Mouse (Mus musculus) cerebellum, adult 2 months (tissue): Measurements from ENCODE around the gene 4930486L24Rik. TPM values are rescaled to one million over a fixed set of nuclear protein-coding genes. Genes with fewer than 3 reads are reported as not detected.

Source experiments
- DNase-seq, 2 experiments: peaks; one replicate each; pipeline ENCODE4 v3.0.0; 2021
- H3K27ac ChIP-seq: fragments of 200-500 bp; 2 replicates; pipeline ENCODE4 v1.5.1; 2012; ENCODE audit warnings: low read length, control low read depth, inconsistent platforms; ENCODE audit not compliant: insufficient read depth
- H3K27me3 ChIP-seq: fragments of 200-500 bp; 2 replicates; pipeline ENCODE4 v1.6.1; 2012; ENCODE audit warnings: inconsistent platforms, mild to moderate bottlenecking, low read length, moderate library complexity; ENCODE audit not compliant: control insufficient read depth, insufficient read depth
- H3K4me1 ChIP-seq: fragments of 200-500 bp; 2 replicates; pipeline ENCODE4 v1.6.1; 2011; ENCODE audit warnings: low read length; ENCODE audit not compliant: control insufficient read depth, insufficient read depth
- H3K4me3 ChIP-seq: fragments of 200-500 bp; replicated peaks from 2 replicates; pipeline ENCODE3; 2011; ENCODE audit warnings: mild to moderate bottlenecking, low read depth, low read length, control low read depth; ENCODE audit not compliant: insufficient read depth
- CTCF ChIP-seq: fragments of 200-500 bp; IDR thresholded peaks from 2 replicates; pipeline ENCODE4 v1.5.1; 2011; ENCODE audit warnings: low read depth, mild to moderate bottlenecking, control low read depth, low read length, moderate library complexity, borderline replicate concordance; ENCODE audit not compliant: insufficient read depth
- POLR2A ChIP-seq: fragments of 200-500 bp; IDR thresholded peaks from 2 replicates; pipeline ENCODE4 v1.6.1; 2011; ENCODE audit warnings: low read length, control low read depth, borderline replicate concordance; ENCODE audit not compliant: insufficient read depth
- WGBS: fragments of 180-500 bp; shearing (Covaris S2); methylation state at CpG from one replicate; pipeline ENCODE4 v1.1.7; 2018; 5-methylcytosine and 5-hydroxymethylcytosine counted together
- polyA plus RNA-seq: library from polyadenylated mRNA; depleted of rRNA; stranded (reverse); fragments of >200 nt; gene quantifications from 2 replicates; pipeline ENCODE4 v1.2.3, GENCODE M21; 2012

The 4930486L24Rik gene
- polyA plus RNA-seq, 1 experiment: 0.34 TPM

DNA sequence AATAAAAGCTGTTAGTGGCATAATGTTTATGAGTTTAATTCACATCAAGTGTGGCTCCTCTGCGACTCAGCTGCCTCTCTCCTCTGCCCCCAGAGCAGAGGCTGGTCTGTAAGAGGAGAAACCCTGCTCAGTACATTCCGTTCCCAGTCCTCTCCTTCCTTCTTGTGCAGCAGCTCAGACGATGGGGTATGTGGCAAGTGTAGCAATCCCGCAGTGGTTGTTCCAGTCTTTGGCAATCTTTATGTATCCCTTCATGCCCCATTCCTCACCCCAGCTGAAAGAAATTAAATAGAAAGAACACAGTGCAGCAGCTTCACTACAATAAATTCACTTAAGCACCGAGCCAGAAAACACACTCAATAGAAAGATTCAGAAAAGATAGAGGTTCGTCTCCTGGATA, 21.6 kb downstream of the 4930486L24Rik start:
- TF ChIP-seq CTCF (no peak), POLR2A (no peak)
- 65% methylated on average over 6 of the region's 6 CpGs for WGBS
- no peaks in the 10 kb centered on the region for H3K4me1 ChIP-seq
- H3K27me3 ChIP-seq: no peaks in the 10 kb centered on the region
- H3K4me3 ChIP-seq: no peak overlapping the region
- no peak overlapping the region for H3K27ac ChIP-seq
- DNase-seq: no peak

- no peak for DNase-seq
- Histone ChIP-seq H3K27me3 (no peaks in the 10 kb centered on the region), H3K4me1 (no peaks in the 10 kb centered on the region), H3K4me3 (no peak overlapping the region), H3K27ac (no peak overlapping the region)
- TF ChIP-seq CTCF (no peak), POLR2A (no peak)
- WGBS: 63% methylated on average over 2 of the region's 2 CpGs
Measured at GRCm38 (mm10) chr13:60839353-60839902, 24.8 kb downstream of the 4930486L24Rik start.

DNA sequence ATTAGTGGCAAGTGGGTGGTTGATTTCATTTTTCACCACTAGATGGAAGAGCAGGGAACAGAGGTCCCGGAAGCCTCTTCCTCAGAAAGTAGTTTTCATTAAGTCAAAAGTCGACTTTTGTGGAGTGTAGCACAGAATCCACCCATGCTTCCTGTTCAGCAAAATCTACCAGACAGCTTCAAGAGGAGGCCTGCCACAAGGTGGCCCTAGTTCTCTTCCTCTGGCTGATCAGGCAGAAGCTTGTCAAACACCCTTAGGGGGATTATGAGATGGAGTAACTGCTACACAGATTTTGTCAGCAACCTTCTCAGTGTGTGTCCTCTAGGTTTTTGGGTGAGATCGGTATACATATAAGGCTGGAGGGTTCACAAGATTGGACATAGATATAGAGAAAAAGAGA, 38.2 kb downstream of the 4930486L24Rik start:
- no peak overlapping the region for H3K27ac ChIP-seq
- H3K4me3 ChIP-seq: no peak overlapping the region
- H3K27me3 ChIP-seq: no peaks in the 10 kb centered on the region
- H3K4me1 ChIP-seq: no peaks in the 10 kb centered on the region
- TF ChIP-seq CTCF (no peak), POLR2A (no peak)
- WGBS: 72% methylated on average over 3 of the region's 3 CpGs
- DNase-seq: no peak

DNA sequence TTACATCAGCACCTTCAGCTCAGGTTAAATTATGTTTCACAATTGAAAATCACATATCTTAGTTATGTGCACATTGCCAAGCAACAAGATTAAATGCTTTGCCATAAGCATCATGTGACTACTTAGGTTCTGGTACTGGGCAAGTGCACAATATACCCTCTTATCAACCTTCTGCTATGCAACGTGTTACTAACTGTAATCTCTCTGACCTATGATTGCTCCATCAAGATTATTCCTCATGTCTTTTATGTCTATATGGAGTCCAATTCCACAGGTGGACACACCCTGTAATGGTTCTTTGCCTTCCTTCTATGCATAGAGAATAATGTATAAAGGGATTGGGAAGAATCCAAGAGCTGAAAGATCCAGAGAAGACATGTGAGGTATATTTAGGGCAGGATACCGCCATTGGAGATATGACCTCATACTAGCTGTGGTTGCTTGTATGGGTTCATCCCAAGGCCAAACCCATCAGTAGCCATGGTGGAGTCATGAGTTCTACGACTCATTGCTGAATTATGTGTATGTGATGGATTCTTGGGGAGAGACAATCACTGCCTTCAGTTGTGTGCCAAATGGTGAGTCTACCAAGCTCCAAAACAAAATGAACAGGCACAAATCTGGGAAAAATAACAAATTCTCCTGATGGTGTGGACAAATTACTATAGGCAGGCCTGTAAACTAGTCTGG, 43.6 kb downstream of the 4930486L24Rik start:
- Histone ChIP-seq H3K27ac (no peak overlapping the region), H3K4me1 (no peaks in the 10 kb centered on the region), H3K4me3 (no peak overlapping the region), H3K27me3 (no peaks in the 10 kb centered on the region)
- no peak for DNase-seq
- TF ChIP-seq CTCF: no peak
- no peak for TF ChIP-seq POLR2A
- 68% methylated on average over 3 of the region's 3 CpGs for WGBS

DNA sequence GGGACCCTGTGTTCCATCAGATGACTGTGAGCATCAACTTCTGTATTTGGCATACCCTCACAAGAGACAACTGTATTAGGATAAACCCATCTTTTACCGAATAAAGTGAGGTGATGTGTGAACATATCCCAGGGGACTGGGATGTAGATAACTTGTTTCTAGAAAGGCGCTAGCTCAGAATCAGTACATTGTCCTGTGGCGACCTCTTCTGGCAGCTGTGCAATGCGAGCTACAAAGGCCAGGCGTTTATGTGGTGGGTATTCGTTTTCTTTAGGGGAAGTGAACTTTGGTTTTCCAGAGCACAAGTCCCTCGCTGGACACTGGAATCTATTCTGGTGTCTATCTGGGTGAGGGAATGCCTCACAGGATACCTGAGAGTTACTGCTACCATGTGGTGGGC, 44.8 kb downstream of the 4930486L24Rik start:
- WGBS: 10% methylated on average over 7 of the region's 7 CpGs
- Histone ChIP-seq H3K4me3 (no peak overlapping the region), H3K27me3 (no peaks in the 10 kb centered on the region), H3K4me1 (no peaks in the 10 kb centered on the region), H3K27ac (no peak overlapping the region)
- DNase-seq: no peak
- TF ChIP-seq CTCF: 0 out of 2 replicates have a peak, but pooled peaks have one; percentile 20
- TF ChIP-seq POLR2A: no peak

DNA sequence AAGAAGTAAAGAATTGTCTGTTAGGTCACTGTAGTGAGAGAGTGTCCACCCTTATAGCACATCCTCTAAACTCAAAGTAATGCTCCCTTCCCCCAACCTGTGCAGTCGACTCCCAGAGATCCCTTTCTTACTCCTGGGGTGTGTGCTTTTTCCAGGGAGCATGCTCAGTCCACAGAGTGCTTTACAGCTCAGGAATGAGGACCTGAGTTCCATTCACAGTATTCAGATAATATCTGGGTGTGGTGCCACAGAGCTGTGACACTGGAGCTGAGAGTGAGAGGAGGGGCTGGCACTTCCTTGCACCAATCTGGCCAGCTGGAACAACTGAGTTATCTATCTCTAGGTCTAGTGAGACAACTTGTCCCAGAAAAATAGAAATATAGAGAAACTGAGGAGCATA, 50.6 kb downstream of the 4930486L24Rik start:
- no peak for DNase-seq
- no peaks in the 10 kb centered on the region for H3K27me3 ChIP-seq
- 55% methylated on average over 1 of the region's 1 CpGs for WGBS
- H3K4me3 ChIP-seq: no peak overlapping the region
- no peak overlapping the region for H3K27ac ChIP-seq
- TF ChIP-seq POLR2A (no peak), CTCF (no peak)
- no peaks in the 10 kb centered on the region for H3K4me1 ChIP-seq

- whole genome bisulfite sequencing: 90% methylated on average over 6 of the region's 6 CpGs
- no peak for DNase-seq
- H3K4me1 ChIP-seq: no peaks in the 10 kb centered on the region
- no peak for TF ChIP-seq POLR2A
- TF ChIP-seq CTCF: no peak
- no peak overlapping the region for H3K27ac ChIP-seq
- no peak overlapping the region for H3K4me3 ChIP-seq
- no peaks in the 10 kb centered on the region for H3K27me3 ChIP-seq
Measured at GRCm38 (mm10) chr13:60812768-60813167, 51.5 kb downstream of the 4930486L24Rik start.

DNA sequence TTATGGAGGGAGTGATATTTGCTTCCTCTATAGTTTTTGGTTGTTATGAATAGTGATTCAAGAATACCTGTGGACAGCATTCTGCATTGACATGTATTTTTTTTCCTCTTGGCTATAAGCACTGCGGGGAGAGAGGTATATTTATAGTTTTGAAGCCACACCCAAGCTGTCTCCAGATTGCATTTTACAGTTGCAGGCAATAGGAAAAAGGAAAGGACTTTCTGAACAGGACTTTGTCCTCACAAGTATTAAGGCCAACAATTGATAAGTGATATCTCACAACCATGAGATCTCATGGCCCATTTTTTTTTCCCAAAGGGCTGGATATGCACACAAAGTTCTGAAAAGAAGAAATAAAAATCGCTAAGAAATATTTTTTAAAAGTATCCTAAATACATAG, 54.6 kb downstream of the 4930486L24Rik start:
- Histone ChIP-seq H3K27ac (no peak overlapping the region), H3K4me3 (no peak overlapping the region), H3K4me1 (no peaks in the 10 kb centered on the region), H3K27me3 (no peaks in the 10 kb centered on the region)
- WGBS: 81% methylated on average over 2 of the region's 2 CpGs
- DNase-seq: no peak
- no peak for TF ChIP-seq POLR2A
- TF ChIP-seq CTCF: no peak
